Comparison of ENCODE assay signal across 8 mouse cellular contexts in genomic region chr4:43428946-43429345, GRCm38 (mm10). TPM values are rescaled to one million over a fixed set of nuclear protein-coding genes. Genes with fewer than 3 reads are reported as not detected.
DNase-seq lines count a peak whose midpoint lies in the region; ATAC-seq and TF ChIP-seq lines count a peak whose summit lies in the region.
"Had no signal": no experiment of that assay in that cellular context is flagged by ENCODE, and none has a peak within 500 bp of the region (broad histone marks: within the 10 kb centered on the region; RNA-seq: fewer than 3 reads in every experiment).

Fam166b (minus strand) TSS chr4:43429134.

- peaks cover 36% of the 10 kb centered on the region for H3K4me1 ChIP-seq in thymus, adult 2 months (replicated peaks; ENCODE audit: control insufficient read depth, insufficient read depth, low read length)
- no peaks in the 10 kb centered on the region for H3K4me1 ChIP-seq in heart, postnatal 0 days (ENCODE audit: control insufficient read depth, insufficient read depth)
- no peaks in the 10 kb centered on the region for H3K4me1 ChIP-seq in lung, postnatal 0 days (ENCODE audit: insufficient read depth, low read depth, low read length)

- 75% methylated on average over 10 of the region's 10 CpGs for WGBS in thymus, adult 2 months
- 14% methylated on average over 9 of the region's 10 CpGs for WGBS in heart, postnatal 0 days
- 5% methylated on average over 10 of the region's 10 CpGs for WGBS in lung, postnatal 0 days

- H3K4me2 ChIP-seq in heart, postnatal 0 days (ENCODE audit: low read depth, low read length): peak within 1 kb of the TSS; percentile 40
- H3K4me2 ChIP-seq in lung, postnatal 0 days (replicated peaks; ENCODE audit: low read depth, low read length): peak within 1 kb of the TSS; percentile 11

- ATAC-seq in heart, postnatal 0 days (ENCODE audit: insufficient read depth, low read depth): peak; percentile 36
- peak; percentile 61 for ATAC-seq in lung, postnatal 0 days
- no peak for ATAC-seq in granulocyte monocyte progenitor cell, adult 5-6 weeks (replicated peaks; ENCODE audit: poor library complexity, severe bottlenecking)

- H3K4me3 ChIP-seq in thymus, adult 2 months (ENCODE audit: control insufficient read depth, insufficient read depth, low read length): peak within 1 kb of the TSS; percentile 17
- no peak within 1 kb of the TSS for H3K4me3 ChIP-seq in heart, postnatal 0 days (ENCODE audit: low read depth, low read length)
- H3K4me3 ChIP-seq in lung, postnatal 0 days (ENCODE audit: low read depth, low read length): no peak within 1 kb of the TSS

- no peak for TF ChIP-seq CTCF in thymus, adult 2 months (IDR thresholded peaks at IDR 0.05; ENCODE audit: borderline replicate concordance, control insufficient read depth, extremely low read depth, insufficient read depth, low read length, poor library complexity)
- no peak for TF ChIP-seq CTCF in heart, postnatal 0 days (IDR thresholded peaks at IDR 0.05; ENCODE audit: low read depth)
- no peak for TF ChIP-seq CTCF in lung, postnatal 0 days (IDR thresholded peaks at IDR 0.05)

- H3K27ac ChIP-seq in thymus, adult 2 months (ENCODE audit: control insufficient read depth, insufficient read depth, low read length): peak within 1 kb of the TSS; percentile 72
- 0 out of 2 replicates have a peak within 1 kb of the TSS, but pooled peaks have one; percentile 33 for H3K27ac ChIP-seq in heart, postnatal 0 days (ENCODE audit: low read depth)
- H3K27ac ChIP-seq in lung, postnatal 0 days (ENCODE audit: low read length): peak within 1 kb of the TSS; percentile 26; the same call in 1 of the 2 replicates

- TF ChIP-seq EP300 in heart, postnatal 0 days (IDR thresholded peaks at IDR 0.05; ENCODE audit: low read depth): no peak
- TF ChIP-seq EP300 in lung, postnatal 0 days (IDR thresholded peaks at IDR 0.05): no peak

- DNase-seq in thymus, adult 2 months: no peak
- DNase-seq in thymus, postnatal 0 days (ENCODE audit: low spot score): no peak
- no peak for DNase-seq in heart, postnatal 0 days (ENCODE audit: low spot score)
- peak; percentile 60 for DNase-seq in lung, postnatal 0 days (ENCODE audit: low spot score)
- no peak for DNase-seq in adrenal gland, postnatal 10 days
- DNase-seq in ovary, postnatal 14 days (ENCODE audit: low spot score): no peak

- no peaks in the 10 kb centered on the region for H3K36me3 ChIP-seq in thymus, adult 2 months (ENCODE audit: control insufficient read depth, insufficient read depth, low read length)
- H3K36me3 ChIP-seq in heart, postnatal 0 days (replicated peaks; ENCODE audit: control insufficient read depth, insufficient read depth, low read length): peaks cover 32% of the 10 kb centered on the region
- H3K36me3 ChIP-seq in lung, postnatal 0 days (ENCODE audit: insufficient read depth, low read length): peaks cover 32% of the 10 kb centered on the region

- H3K27me3 ChIP-seq in thymus, adult 2 months (ENCODE audit: control insufficient read depth, insufficient read depth, low read length): no peaks in the 10 kb centered on the region; the same call in 1 of the 2 replicates
- no peaks in the 10 kb centered on the region for H3K27me3 ChIP-seq in heart, postnatal 0 days (ENCODE audit: control insufficient read depth, insufficient read depth, low read length)
- no peaks in the 10 kb centered on the region for H3K27me3 ChIP-seq in lung, postnatal 0 days (replicated peaks; ENCODE audit: insufficient read depth, low read length)

- no peak for TF ChIP-seq POLR2A in thymus, adult 2 months (IDR thresholded peaks at IDR 0.05; ENCODE audit: control insufficient read depth, extremely low read depth, insufficient read depth, low read length, poor library complexity)

- no peaks in the 10 kb centered on the region for H3K9me3 ChIP-seq in heart, postnatal 0 days (replicated peaks; ENCODE audit: control insufficient read depth, low read length)
- H3K9me3 ChIP-seq in lung, postnatal 0 days (ENCODE audit: low read length): no peaks in the 10 kb centered on the region

- peak within 1 kb of the TSS; percentile 25; the same call in 1 of the 2 replicates for H3K9ac ChIP-seq in heart, postnatal 0 days (replicated peaks; ENCODE audit: low read depth, low read length)
- H3K9ac ChIP-seq in lung, postnatal 0 days (replicated peaks; ENCODE audit: low read depth): peak within 1 kb of the TSS; percentile 0; the same call in 1 of the 2 replicates

RNA-seq across cellular contexts. Expression of gene Fam166b, which starts in this region (rescaled TPM):
- 0.22 and 0.42 TPM in 2 replicates for polyA plus RNA-seq in thymus, adult 2 months (2012; rRNA removed)
- 0.14 and 0.19 TPM in 2 replicates for polyA plus RNA-seq in thymus, postnatal 0 days (2015; fragmentation: Nextera tagmentation; extraction: Ambion mirVana)
- not detected in 2 replicates for total RNA-seq in heart, postnatal 0 days (2014; rRNA removed; ENCODE audit: low replicate concordance)
- polyA plus RNA-seq in heart, postnatal 0 days (2015; fragmentation: Nextera tagmentation; extraction: Ambion mirVana): 0.14 and 0.25 TPM in 2 replicates
- polyA plus RNA-seq in lung, postnatal 0 days (2015; fragmentation: Nextera tagmentation; extraction: Ambion mirVana): 4.6 and 6.8 TPM in 2 replicates
- under 1 TPM; 0.27 to 0.97 TPM for total RNA-seq in adrenal gland, postnatal 10 days (2021)
- total RNA-seq in granulocyte monocyte progenitor cell, adult 5-6 weeks (2014; fragmentation: Nextera tagmentation): not detected in 2 replicates
- total RNA-seq in granulocyte monocyte progenitor cell, adult 5-6 weeks (2017): not detected in 2 replicates
- total RNA-seq: adrenal gland, adult 18-20 months had no signal

Comparison
In these comparisons a context has a peak if more than half of its experiments do, and no peak if none do; other contexts are left out.
1. Peak in ATAC-seq, H3K27ac ChIP-seq, H3K9ac ChIP-seq and H3K4me2 ChIP-seq in heart, postnatal 0 days; RNA of the gene not detected or under 1 TPM.